Mouse (Mus musculus): ENCODE data around the gene Gm20388. TPM values are rescaled to one million over a fixed set of nuclear protein-coding genes. Genes with fewer than 3 reads are reported as not detected.
A peak's percentile ranks its signal among the peaks of the same experiment; 100 is the strongest.
"Not testable (repeated sequence)": the region's sequence is repeated elsewhere in the genome, so short reads cannot be mapped to it uniquely, and the experiment has no call there.

The Gm20388 gene
- polyA plus RNA-seq, 1 experiment from 2014 or later = not detected

- no peak for ATAC-seq (ENCODE audit: extremely low read depth, insufficient number of reproducible peaks, low FRiP score, low TSS enrichment)
- no peaks in the 10 kb centered on the region for H3K27me3 ChIP-seq (replicated peaks)
- H3K9me3 ChIP-seq = no peaks in the 10 kb centered on the region
- no peak overlapping the region for H3K4me2 ChIP-seq
- no peak overlapping the region for H3K9ac ChIP-seq
- peaks cover 27% of the 10 kb centered on the region for H3K4me1 ChIP-seq
- no peak overlapping the region for H3K27ac ChIP-seq (replicated peaks)
- WGBS = 84% methylated on average over 3 of the region's 3 CpGs
- no peak overlapping the region for H3K4me3 ChIP-seq
- H3K36me3 ChIP-seq = peaks cover 60% of the 10 kb centered on the region
These were observed 3346.5 kb downstream of the Gm20388 start for GRCm38 (mm10) chr8:123257114-123257513.

GRCm38 (mm10) chr8:123257593-123257992 is 3347.0 kb downstream of the Gm20388 start:
- Histone ChIP-seq H3K4me1 (peaks cover 24% of the 10 kb centered on the region), H3K36me3 (peaks cover 64% of the 10 kb centered on the region)
- WGBS = 83% methylated on average over 8 of the region's 8 CpGs
- H3K9me3 ChIP-seq; H3K4me2 ChIP-seq; H3K9ac ChIP-seq; H3K27me3 ChIP-seq (replicated peaks); ATAC-seq (ENCODE audit: extremely low read depth, insufficient number of reproducible peaks, low FRiP score, low TSS enrichment); H3K4me3 ChIP-seq; H3K27ac ChIP-seq (replicated peaks): not testable (repeated sequence)

GRCm38 (mm10) chr8:123267926-123268656 is 3357.4 kb downstream of the Gm20388 start:
- ATAC-seq (ENCODE audit: extremely low read depth, insufficient number of reproducible peaks, low FRiP score, low TSS enrichment) = no peak; the same call in 1 of the 2 replicates
- WGBS = 76% methylated on average over 14 of the region's 14 CpGs
- 0 out of 2 replicates have a peak overlapping the region, but pooled peaks have one; percentile 8 for H3K27ac ChIP-seq (replicated peaks)
- H3K9me3 ChIP-seq = no peaks in the 10 kb centered on the region
- no peaks in the 10 kb centered on the region for H3K27me3 ChIP-seq (replicated peaks)
- no peak overlapping the region for H3K4me2 ChIP-seq
- no peak overlapping the region for H3K9ac ChIP-seq
- no peaks in the 10 kb centered on the region for H3K4me1 ChIP-seq
- H3K36me3 ChIP-seq = peaks cover 84% of the 10 kb centered on the region
- no peak overlapping the region for H3K4me3 ChIP-seq

- peaks cover 68% of the 10 kb centered on the region for H3K36me3 ChIP-seq
- 89% methylated on average over 10 of the region's 10 CpGs for WGBS
These were observed 3360.5 kb downstream of the Gm20388 start for GRCm38 (mm10) chr8:123271147-123271546.

GRCm38 (mm10) chr8:123271901-123272300 is 3361.3 kb downstream of the Gm20388 start:
- Histone ChIP-seq H3K36me3 (peaks cover 65% of the 10 kb centered on the region), H3K9ac (no peak overlapping the region), H3K9me3 (no peaks in the 10 kb centered on the region), H3K27me3 (replicated peaks) (no peaks in the 10 kb centered on the region), H3K4me1 (no peaks in the 10 kb centered on the region), H3K4me3 (no peak overlapping the region), H3K27ac (replicated peaks) (no peak overlapping the region), H3K4me2 (no peak overlapping the region)
- no peak for ATAC-seq (ENCODE audit: extremely low read depth, insufficient number of reproducible peaks, low FRiP score, low TSS enrichment)
- WGBS = 64% methylated on average over 4 of the region's 4 CpGs

More at GRCm38 (mm10) chr8:123271147-123271546, 3360.5 kb downstream of the Gm20388 start:
- Histone ChIP-seq H3K9ac (no peak overlapping the region), H3K27me3 (replicated peaks) (no peaks in the 10 kb centered on the region), H3K27ac (replicated peaks) (no peak overlapping the region), H3K4me2 (no peak overlapping the region), H3K9me3 (no peaks in the 10 kb centered on the region), H3K4me1 (no peaks in the 10 kb centered on the region), H3K4me3 (no peak overlapping the region)
- no peak for ATAC-seq (ENCODE audit: extremely low read depth, insufficient number of reproducible peaks, low FRiP score, low TSS enrichment)

- peaks cover 45% of the 10 kb centered on the region for H3K36me3 ChIP-seq
These were observed 3363.8 kb downstream of the Gm20388 start for GRCm38 (mm10) chr8:123274447-123274846.

GRCm38 (mm10) chr8:123275096-123275495 is 3364.5 kb downstream of the Gm20388 start:
- Histone ChIP-seq H3K9me3 (no peaks in the 10 kb centered on the region), H3K36me3 (peaks cover 39% of the 10 kb centered on the region), H3K9ac (no peak overlapping the region), H3K27ac (replicated peaks) (no peak overlapping the region), H3K4me3 (no peak overlapping the region), H3K27me3 (replicated peaks) (no peaks in the 10 kb centered on the region), H3K4me2 (no peak overlapping the region), H3K4me1 (no peaks in the 10 kb centered on the region)
- 90% methylated on average over 12 of the region's 12 CpGs for WGBS
- no peak for ATAC-seq (ENCODE audit: extremely low read depth, insufficient number of reproducible peaks, low FRiP score, low TSS enrichment)

More at GRCm38 (mm10) chr8:123274447-123274846, 3363.8 kb downstream of the Gm20388 start:
- Histone ChIP-seq H3K9me3 (no peaks in the 10 kb centered on the region), H3K9ac (no peak overlapping the region), H3K4me3 (no peak overlapping the region), H3K27ac (replicated peaks) (no peak overlapping the region), H3K27me3 (replicated peaks) (no peaks in the 10 kb centered on the region), H3K4me1 (no peaks in the 10 kb centered on the region), H3K4me2 (no peak overlapping the region)
- 83% methylated on average over 5 of the region's 5 CpGs for WGBS
- no peak for ATAC-seq (ENCODE audit: extremely low read depth, insufficient number of reproducible peaks, low FRiP score, low TSS enrichment)

GRCm38 (mm10) chr8:123278445-123278844 is 3367.8 kb downstream of the Gm20388 start:
- Histone ChIP-seq H3K27me3 (replicated peaks) (no peaks in the 10 kb centered on the region), H3K36me3 (peaks cover 48% of the 10 kb centered on the region), H3K4me3 (no peak overlapping the region), H3K4me1 (no peaks in the 10 kb centered on the region), H3K27ac (replicated peaks) (no peak overlapping the region), H3K4me2 (no peak overlapping the region), H3K9me3 (no peaks in the 10 kb centered on the region), H3K9ac (no peak overlapping the region)
- 54% methylated on average over 7 of the region's 7 CpGs for WGBS
- ATAC-seq (ENCODE audit: extremely low read depth, insufficient number of reproducible peaks, low FRiP score, low TSS enrichment) = no peak

GRCm38 (mm10) chr8:123279828-123280227 is 3369.2 kb downstream of the Gm20388 start:
- Histone ChIP-seq H3K4me1 (peaks cover 11% of the 10 kb centered on the region), H3K9me3 (no peaks in the 10 kb centered on the region), H3K27me3 (replicated peaks) (no peaks in the 10 kb centered on the region), H3K4me2 (no peak overlapping the region), H3K27ac (replicated peaks) (no peak overlapping the region), H3K9ac (no peak overlapping the region), H3K36me3 (peaks cover 37% of the 10 kb centered on the region), H3K4me3 (no peak overlapping the region)
- ATAC-seq (ENCODE audit: extremely low read depth, insufficient number of reproducible peaks, low FRiP score, low TSS enrichment) = no peak
- WGBS = 94% methylated on average over 4 of the region's 4 CpGs

- H3K4me1 ChIP-seq = peaks cover 11% of the 10 kb centered on the region
- H3K4me2 ChIP-seq = no peak overlapping the region
- H3K27me3 ChIP-seq (replicated peaks) = no peaks in the 10 kb centered on the region
- H3K36me3 ChIP-seq = peaks cover 38% of the 10 kb centered on the region
- H3K9me3 ChIP-seq = no peaks in the 10 kb centered on the region
- H3K9ac ChIP-seq = no peak overlapping the region
- no peak for ATAC-seq (ENCODE audit: extremely low read depth, insufficient number of reproducible peaks, low FRiP score, low TSS enrichment)
- H3K27ac ChIP-seq (replicated peaks) = no peak overlapping the region
- 85% methylated on average over 13 of the region's 13 CpGs for whole genome bisulfite sequencing
- H3K4me3 ChIP-seq = no peak overlapping the region
These were observed 3369.9 kb downstream of the Gm20388 start for GRCm38 (mm10) chr8:123280302-123281094.

GRCm38 (mm10) chr8:123282994-123283393 is 3372.4 kb downstream of the Gm20388 start:
- peaks cover 11% of the 10 kb centered on the region for H3K4me1 ChIP-seq
- not testable (repeated sequence) for H3K4me3 ChIP-seq; H3K9me3 ChIP-seq; H3K27me3 ChIP-seq (replicated peaks); H3K27ac ChIP-seq (replicated peaks); ATAC-seq (ENCODE audit: extremely low read depth, insufficient number of reproducible peaks, low FRiP score, low TSS enrichment); H3K9ac ChIP-seq; H3K4me2 ChIP-seq
- 90% methylated on average over 5 of the region's 6 CpGs for WGBS
- peaks cover 48% of the 10 kb centered on the region for H3K36me3 ChIP-seq

Measured in heart, embryonic 13.5 days (tissue).